Mouse (Mus musculus) C2C12 (cell line): ENCODE measurements around the gene Saa1.

ENCODE experiments used
- CTCF ChIP-seq: IDR thresholded peaks from one replicate; pipeline ENCODE4 v1.5.1; 2011; ENCODE audit not compliant: control insufficient read depth, insufficient read depth, insufficient read length
- FOSL1 ChIP-seq: IDR thresholded peaks from one replicate; pipeline ENCODE4 v1.8.0; 2011; ENCODE audit warnings: mild to moderate bottlenecking, low read length; ENCODE audit not compliant: poor library complexity, insufficient read depth, severe bottlenecking
- USF1 ChIP-seq: IDR thresholded peaks from one replicate; pipeline ENCODE4 v1.6.1; 2011; ENCODE audit warnings: low read depth, mild to moderate bottlenecking, control low read depth, moderate library complexity

DNA sequence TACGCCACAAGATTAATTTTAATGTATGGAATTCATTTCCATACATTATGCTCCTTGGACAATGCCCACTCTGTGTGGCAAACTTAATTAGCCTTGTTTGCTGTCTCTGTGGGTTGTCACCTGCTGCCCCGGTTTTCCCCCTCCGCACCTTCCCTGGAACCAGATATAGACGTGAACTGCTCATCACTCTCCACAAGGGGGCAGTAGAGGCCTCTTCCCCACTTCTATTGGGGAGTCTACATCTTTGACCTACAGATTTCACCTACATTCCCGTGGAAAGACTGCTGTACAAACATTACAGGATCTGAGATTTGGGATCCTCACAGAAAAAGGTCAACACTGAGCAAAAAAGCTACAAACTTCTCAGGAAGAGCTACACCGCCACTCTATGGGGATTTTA is 28.3 kb downstream of the Saa1 start:
- TF ChIP-seq FOSL1 (no peak), CTCF (peak; percentile 65), USF1 (no peak)
